Mouse (Mus musculus) embryo, embryonic 11.5 days (tissue): ENCODE results near the gene S1pr4.

Experiments used
- DNase-seq: peaks from one replicate; pipeline ENCODE4 v3.0.0-alpha.2; 2012; ENCODE audit warnings: low read depth, low spot score

The S1pr4 gene

DNA sequence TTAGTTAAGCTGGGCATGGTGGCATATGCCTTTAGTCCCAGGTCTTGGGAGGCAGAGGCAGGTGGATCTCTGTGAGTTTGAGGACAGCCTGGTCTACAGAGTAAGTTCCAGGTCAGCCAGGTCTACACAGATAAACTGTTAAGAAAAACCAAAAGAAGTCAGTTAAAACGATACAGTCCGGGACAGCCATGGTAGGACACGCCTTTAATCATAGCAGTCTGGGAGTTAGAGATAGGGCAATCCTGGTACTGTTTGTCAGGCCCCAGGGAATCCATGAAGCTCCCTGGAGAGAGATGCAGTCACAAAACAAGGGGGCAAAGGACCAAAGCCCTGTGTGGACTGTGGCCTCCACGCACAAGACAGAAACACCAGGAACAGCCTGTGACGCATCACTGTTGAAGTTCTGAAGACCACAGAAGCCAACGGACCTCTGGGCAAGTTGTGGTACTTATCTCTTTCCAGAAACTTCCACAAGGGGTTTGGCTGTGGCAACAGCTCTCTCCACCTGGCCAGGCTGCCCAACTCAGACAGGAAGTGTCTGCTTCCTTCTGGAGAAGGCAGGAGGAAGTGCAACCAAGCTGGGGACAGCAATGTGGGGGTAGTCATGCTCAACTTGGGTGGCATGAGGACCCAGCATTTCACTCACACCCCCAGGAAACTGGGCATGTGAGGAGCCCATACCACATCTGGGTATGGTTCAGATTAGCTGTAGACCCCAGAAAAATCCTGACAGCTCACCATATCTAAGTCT lies 19.5 kb upstream of the S1pr4 start:
- no peak for DNase-seq

DNA sequence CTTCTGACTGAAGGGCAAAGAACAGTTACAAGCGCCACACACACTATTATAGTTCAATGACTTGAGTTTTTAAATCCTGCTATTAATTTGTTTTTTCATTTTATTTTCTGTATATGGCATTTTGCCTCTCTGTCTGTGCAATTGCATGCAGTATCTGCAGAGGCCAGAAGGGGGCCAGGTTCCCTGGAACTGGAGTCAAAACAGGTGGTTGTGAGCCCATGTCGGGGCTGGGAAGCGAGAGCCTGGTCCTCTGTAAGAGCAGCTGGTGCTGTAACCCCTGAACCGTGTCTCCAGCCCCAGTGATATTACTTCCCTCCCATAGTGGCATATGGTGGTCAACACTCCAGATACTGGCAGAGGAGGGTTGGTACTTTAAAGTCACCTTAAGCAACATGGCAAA lies 18.6 kb upstream of the S1pr4 start:
- DNase-seq, result peak; percentile 49

DNA sequence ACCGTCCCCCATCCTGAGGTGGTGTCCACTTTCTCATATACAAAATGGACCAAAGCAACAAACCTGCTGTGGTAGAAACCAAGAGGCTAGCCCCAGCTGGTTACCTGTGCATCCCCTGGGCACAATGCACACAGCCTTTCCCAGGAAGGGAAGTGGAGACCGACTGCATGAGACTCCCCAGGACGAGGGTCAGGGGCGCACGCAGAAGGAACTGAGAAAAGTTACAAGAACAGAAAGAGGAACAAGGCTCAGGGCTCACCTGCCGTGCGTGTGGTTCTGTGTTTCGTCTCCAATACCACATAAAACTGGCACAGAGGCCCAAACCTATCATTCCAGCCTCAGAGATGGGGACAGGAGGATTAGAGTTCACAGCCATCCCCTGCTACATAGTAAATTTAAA lies 17.3 kb upstream of the S1pr4 start:
- DNase-seq, result no peak

- DNase-seq, result no peak
Measured at GRCm38 (mm10) chr10:81513798-81514197, 13.9 kb upstream of the S1pr4 start.

GRCm38 (mm10) chr10:81510246-81510810 lies 10.4 kb upstream of the S1pr4 start:
- no peak for DNase-seq

DNA sequence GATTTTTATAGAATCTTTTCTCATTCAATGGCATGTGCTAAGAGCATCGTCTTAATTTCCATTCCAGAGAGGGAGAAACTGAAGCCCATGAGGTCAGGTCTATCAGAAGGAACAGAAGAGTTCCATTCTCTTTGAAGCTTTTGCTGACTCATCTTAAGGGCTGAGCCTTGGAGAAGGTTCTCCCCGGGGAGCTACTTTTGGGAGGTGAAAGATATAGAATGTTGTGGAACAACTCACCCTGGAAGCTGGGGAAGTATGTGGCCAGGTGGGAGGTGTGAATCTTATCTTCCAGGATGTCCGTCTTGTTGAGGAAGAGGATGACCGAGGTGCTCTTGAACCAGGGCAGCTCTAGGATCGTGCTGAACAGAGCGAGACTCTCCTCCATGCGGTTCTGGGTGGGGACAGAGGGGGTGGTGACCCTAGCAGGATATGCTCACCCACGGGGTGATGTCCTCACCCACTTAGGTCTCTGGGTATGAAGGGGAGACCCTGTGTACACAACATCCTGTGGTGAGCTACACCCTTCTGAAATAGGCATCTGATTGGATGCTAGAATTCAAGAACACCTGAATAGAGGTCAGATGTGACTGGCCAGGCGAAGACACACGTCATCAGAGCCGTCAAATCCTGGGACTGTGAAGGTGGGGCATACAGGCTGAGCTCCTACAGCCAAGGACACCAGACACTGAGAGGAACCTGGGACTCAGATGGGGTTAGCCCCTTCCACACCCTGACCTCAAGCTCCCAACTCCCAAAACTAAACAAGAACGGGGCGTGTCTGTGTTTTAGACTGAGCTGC lies 8.0 kb upstream of the S1pr4 start:
- DNase-seq, result no peak

GRCm38 (mm10) chr10:81507095-81507494 lies 7.2 kb upstream of the S1pr4 start:
- DNase-seq, result no peak

DNA sequence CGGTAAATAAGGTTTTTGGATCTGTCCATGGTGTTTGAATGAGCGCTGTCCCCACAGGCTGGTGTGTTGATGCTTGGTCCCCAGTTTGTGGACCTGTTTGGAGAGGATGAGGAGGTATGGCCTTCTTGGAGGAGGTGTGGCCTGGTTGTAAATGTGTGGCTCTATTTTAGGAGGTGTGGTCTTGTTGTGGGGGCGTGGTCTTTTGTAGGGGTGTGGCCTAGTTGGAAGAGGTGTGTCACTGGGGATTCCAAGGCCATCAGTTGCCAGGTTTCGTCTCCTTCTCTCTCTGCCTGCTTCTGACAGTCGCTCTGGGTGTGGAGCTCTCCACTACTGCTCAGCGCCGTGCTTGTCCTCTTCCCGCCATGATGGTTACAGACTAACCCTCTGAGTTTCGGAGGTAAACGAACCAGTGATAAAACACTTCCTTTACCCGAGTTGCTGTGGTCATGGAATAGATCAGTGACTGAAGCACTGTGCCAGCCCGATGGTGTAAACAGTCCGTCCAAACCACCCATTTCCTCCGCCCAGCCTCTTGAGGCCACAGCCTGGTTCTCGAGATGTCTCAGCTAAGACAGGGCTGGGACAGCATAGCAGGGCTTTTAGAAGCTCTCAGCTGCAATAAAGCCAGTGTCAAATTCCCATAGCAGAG lies 5.2 kb upstream of the S1pr4 start:
- DNase-seq, result no peak

DNA sequence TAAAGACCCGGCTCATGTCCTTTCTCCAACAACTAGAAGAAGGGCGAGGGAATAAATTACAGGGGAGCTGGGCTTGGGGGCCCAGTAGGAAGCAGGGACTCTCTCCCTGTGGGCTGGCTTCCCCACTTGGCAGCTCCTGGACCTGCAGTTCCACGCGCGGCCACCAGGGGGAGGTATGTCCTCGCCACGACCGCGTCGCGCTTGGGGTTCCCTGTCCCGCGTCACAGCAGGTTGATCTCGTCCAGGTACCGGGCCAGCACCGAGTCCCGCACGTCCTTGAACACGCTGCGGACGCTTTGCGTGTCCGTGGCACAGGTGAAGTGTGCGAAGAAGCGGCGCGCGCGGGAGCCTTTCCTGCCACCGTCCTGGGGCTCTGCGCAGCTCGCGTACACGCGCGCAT lies 2.7 kb upstream of the S1pr4 start:
- DNase-seq, result peak; percentile 66

DNA sequence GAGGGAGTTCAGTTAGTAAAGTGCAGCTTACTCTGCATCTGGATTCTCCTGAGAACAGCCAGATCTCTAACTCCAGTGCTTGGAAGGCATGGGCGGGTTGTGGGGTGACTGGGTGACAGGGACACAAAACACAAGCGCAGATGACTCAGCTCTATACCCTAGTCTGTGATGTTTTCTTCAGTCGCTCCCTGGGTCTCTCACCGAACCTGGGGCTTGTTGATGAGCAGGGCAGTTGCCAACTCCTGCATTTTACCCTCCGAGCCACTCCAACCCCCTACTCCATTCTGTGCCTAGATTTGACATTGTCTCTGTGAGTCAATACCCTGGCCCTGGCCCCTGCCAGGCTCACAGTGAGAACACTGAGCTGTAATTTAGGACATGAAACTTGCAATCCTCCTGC lies 1.9 kb upstream of the S1pr4 start:
- DNase-seq, result no peak

DNA sequence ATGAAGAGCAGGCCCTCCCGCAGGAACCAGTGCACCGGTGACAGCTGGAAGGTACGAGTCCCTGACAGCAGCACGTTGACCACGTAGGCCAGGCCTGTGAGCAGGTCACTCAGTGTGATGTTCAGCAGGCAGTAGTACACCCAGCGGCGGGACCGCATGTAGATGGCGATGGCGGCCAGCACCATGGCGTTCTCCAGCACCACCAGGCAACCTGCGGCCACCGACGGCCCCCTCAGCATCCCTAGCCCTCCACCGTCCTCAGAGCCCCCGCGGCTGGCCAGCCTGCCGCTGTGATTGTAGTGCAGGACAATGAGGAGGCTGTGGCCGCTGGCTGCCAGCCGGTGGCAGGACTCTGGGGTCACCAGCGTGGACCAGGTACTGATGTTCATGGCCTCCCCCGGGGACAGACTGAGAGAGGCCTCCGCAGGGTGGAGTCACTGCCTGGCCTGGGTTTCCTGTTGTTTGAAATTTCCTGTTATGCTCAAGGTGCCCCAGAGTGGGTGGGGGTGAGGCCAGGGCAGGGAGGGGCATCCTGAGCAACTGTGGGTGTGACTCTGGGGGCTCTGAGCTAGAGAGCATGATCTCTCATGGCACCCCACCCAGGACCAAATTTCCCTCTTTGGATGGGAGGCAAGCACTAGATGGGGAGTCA lies 556 bp downstream of the S1pr4 start:
- DNase-seq, result no peak

- DNase-seq, result no peak
Measured at GRCm38 (mm10) chr10:81498316-81499249, 1.3 kb downstream of the S1pr4 start.

GRCm38 (mm10) chr10:81497401-81498270 lies 2.3 kb downstream of the S1pr4 start:
- DNase-seq, result no peak

- DNase-seq, result no peak
Measured at GRCm38 (mm10) chr10:81496969-81497368, 3.0 kb downstream of the S1pr4 start.

GRCm38 (mm10) chr10:81496264-81496901 lies 3.5 kb downstream of the S1pr4 start, which contains the start of gene Ncln:
Ncln (minus strand) TSS chr10:81496392.
- DNase-seq, result peak; percentile 98

- DNase-seq, result no peak
Measured at GRCm38 (mm10) chr10:81495616-81496263, 4.2 kb downstream of the S1pr4 start.

DNA sequence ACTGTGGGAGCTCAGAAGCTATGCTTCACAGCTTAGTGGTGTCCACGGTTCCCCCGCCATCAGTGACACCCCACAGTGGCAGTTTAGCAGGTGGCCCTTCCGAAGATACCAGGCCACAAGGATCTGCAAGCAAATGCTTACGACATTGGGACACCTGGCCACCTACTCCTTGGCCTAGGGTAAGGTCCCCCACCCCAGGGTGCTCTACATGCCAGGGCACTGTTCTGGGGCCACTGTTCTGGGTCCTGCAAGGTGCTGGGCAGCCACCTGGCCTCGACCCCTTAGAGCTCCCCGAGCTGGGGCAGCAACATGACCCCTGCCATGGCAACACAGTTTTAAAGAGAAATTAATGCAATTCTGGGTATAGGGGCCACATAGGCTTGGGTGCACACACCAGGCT lies 4.8 kb downstream of the S1pr4 start:
- no peak for DNase-seq

DNA sequence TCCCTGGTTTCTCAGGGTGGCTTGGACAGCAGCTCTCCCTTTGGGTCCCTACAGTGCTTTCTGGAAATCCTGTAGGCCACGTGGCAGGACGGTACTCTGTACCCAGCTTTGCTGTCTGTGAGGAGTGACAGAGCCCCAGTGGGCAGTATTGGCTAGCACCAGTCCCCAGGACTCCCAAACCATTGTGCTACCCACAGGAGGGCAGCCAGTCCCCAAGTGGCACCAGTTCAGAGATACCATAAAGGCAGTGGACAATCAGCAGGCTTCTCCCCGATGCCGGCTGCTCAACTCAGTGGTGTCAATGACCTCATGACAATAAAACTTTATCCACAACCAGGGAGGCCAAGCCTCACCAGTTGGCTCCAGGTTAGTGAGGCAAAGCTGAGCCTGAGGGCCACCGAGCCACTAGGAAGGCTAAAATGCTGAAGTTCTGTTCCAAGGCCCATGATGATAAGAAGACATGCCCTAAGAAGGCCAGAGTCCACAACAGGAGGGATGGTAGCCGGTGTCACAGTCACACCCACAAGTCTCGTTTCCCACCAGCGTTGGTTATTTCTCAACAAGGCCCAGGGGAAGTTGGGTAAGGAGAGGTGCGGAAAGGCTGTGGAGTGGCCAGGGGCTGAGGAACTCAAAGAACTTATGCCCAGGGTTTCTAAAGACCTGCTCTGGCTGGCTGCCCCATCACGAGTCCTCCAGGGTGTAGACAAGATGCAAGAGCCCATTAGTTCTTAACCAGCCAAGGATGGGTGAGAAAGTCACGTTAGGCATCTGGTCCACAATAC lies 5.5 kb downstream of the S1pr4 start:
- no peak for DNase-seq
